Mouse (Mus musculus): Measurements from ENCODE around the gene Dock10.

- TF ChIP-seq FLI1 (IDR thresholded peaks at IDR 0.05; ENCODE audit: low read length) (no peak), GATA1 (IDR thresholded peaks at IDR 0.05; ENCODE audit: borderline replicate concordance, low read length) (no peak)
Observed at GRCm38 (mm10) chr1:80520456-80520855, 237.9 kb downstream of the Dock10 start.
